Mouse (Mus musculus): Measurements from ENCODE around the gene Snapc3. TPM values are rescaled to one million over a fixed set of nuclear protein-coding genes. Genes with fewer than 3 reads are reported as not detected.

Snapc3 gene
- polyA plus RNA-seq, 1 experiment from 2014 or later, result 63.3 TPM

DNA sequence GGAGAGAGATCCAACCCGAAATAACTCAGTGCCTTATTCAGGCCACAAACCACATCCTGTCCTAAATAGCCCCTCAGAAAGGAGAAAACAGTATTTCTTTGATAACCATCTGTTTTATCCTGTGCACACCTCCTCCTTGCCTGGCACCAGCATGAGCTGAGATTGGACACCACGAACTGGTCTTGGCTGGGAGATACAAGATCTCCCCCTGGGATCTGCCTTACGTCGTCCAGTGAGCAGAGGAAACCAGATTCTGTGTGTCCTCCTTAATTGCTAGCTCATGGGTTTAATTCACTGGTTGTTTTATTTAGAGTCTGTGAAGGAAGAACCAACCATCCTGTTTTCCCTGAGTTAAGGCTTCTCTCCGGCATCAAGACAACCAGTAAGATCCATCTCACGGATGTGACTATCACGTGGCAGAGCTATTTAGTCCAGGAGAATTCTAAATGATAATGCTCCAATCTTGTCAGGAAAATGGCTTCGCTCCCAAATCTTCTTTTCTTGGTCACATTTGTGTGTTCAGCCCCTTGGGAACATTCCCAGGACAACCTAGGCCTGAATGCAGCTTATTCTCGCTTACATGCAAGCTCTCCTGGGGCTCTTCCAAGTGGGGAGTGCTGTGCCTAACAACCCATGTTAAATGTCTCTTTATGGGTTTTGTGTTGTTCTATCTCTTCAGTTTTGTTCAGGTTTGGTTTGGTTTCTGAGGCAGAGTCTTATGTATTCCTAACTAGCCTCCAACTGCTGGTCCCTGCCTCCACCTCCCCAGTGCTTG is 20.3 kb upstream of the Snapc3 start:
- Histone ChIP-seq H3K4me3 (no peak overlapping the region), H3K4me1 (peaks cover 11% of the 10 kb centered on the region; the same call in 1 of the 2 replicates), H3K36me3 (replicated peaks) (no peaks in the 10 kb centered on the region), H3K27ac (replicated peaks) (no peak overlapping the region), H3K27me3 (replicated peaks; ENCODE audit: low read depth, poor library complexity, severe bottlenecking) (no peaks in the 10 kb centered on the region), H3K9me3 (no peaks in the 10 kb centered on the region)
- DNase-seq (ENCODE audit: low spot score), result no peak
- WGBS, result 67% methylated on average over 9 of the region's 9 CpGs

DNA sequence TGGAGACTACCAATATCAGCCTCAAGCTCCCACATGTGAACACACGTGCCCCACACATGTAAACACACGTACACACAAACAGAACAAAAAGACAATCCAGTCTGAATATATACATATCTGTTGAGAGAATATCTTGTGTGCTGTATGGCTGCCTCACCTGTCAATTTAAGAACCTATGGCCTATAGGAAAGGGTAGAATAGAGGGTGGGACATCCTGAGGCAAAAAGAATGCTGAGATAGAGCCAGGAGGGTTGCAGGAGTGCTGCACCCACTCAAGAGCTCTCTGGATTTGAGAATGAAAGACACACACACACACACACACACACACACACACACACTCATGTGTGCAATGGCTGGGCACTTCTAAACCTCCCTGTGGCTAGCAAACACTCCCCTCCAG is 19.0 kb upstream of the Snapc3 start:
- DNase-seq (ENCODE audit: low spot score), result no peak
- H3K36me3 ChIP-seq (replicated peaks), result no peaks in the 10 kb centered on the region
- H3K27me3 ChIP-seq (replicated peaks; ENCODE audit: low read depth, poor library complexity, severe bottlenecking), result no peaks in the 10 kb centered on the region
- 88% methylated on average over 2 of the region's 2 CpGs for WGBS
- H3K4me3 ChIP-seq, result no peak overlapping the region
- no peak overlapping the region for H3K27ac ChIP-seq (replicated peaks)
- peaks cover 11% of the 10 kb centered on the region; the same call in 1 of the 2 replicates for H3K4me1 ChIP-seq
- peaks cover 7% of the 10 kb centered on the region for H3K9me3 ChIP-seq

DNA sequence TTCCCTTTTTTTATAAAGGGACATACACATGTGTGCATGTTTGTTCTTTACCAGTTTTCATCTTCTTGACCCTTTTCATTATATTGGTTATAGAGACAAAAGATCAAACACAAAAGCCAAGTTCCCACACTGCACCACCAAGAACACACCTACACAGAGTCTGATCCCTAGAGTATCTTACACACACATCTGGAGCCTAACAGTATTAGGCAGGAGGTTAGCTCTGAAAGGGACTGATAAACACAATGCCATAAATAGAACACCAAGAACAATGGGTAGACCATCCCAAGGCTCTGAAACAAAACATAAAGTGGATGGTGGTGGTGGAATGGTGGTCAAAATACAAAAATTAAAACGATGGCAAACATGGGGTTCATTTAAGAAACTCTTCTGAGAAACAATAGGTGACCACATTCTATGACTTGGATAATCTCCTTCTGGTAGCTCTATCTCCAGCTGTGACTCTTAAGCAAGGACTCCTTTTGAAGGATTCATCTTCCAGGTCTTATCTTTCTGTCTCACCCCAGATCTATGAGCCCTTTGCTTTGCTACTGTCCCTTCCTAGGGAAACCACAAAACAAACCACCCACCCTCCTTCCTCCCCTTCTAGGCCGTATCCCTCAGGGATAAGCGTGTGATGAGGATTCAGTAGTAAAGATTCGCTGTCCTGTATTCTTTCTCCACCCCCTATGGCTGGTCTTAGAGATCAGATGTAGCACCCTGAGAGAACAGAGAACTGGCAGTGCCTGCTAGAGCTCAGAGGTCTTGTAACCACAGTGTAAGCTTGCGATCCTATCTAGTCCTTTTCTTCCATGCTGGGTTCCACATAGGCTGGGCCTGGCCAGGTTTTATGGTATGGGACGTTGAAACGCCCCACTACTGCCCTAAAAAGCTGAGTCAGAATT is 16.6 kb upstream of the Snapc3 start:
- no peaks in the 10 kb centered on the region for H3K36me3 ChIP-seq (replicated peaks)
- H3K9me3 ChIP-seq, result peaks cover 10% of the 10 kb centered on the region
- no peak for DNase-seq (ENCODE audit: low spot score)
- H3K4me1 ChIP-seq, result peaks cover 11% of the 10 kb centered on the region; the same call in 1 of the 2 replicates
- 85% methylated on average over 7 of the region's 7 CpGs for WGBS
- no peak overlapping the region for H3K4me3 ChIP-seq
- H3K27me3 ChIP-seq (replicated peaks; ENCODE audit: low read depth, poor library complexity, severe bottlenecking), result no peaks in the 10 kb centered on the region
- H3K27ac ChIP-seq (replicated peaks), result no peak overlapping the region

DNA sequence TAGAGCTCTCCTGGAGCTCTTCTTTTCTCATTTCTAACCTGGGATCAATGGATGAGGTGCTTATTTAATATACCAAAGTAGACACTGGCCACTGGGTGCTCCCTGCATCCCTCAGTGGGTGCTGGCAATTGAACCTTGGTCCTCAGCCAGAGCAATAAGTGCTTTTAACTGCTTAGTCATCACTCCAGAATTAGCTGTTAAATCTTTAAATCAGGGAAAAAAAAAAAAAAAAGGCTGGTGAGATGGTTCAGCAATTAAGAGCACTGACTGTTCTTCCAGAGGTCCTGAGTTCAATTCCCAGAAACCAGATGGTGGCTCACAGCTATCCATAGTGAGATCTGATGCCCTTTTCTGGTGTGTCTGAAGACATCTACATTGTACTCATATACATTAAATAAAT is 15.8 kb upstream of the Snapc3 start:
- no peak for DNase-seq (ENCODE audit: low spot score)
- no peak overlapping the region for H3K4me3 ChIP-seq
- H3K27ac ChIP-seq (replicated peaks), result no peak overlapping the region
- H3K36me3 ChIP-seq (replicated peaks), result no peaks in the 10 kb centered on the region
- H3K27me3 ChIP-seq (replicated peaks; ENCODE audit: low read depth, poor library complexity, severe bottlenecking), result no peaks in the 10 kb centered on the region
- peaks cover 10% of the 10 kb centered on the region for H3K9me3 ChIP-seq
- H3K4me1 ChIP-seq, result peaks cover 11% of the 10 kb centered on the region; the same call in 1 of the 2 replicates

DNA sequence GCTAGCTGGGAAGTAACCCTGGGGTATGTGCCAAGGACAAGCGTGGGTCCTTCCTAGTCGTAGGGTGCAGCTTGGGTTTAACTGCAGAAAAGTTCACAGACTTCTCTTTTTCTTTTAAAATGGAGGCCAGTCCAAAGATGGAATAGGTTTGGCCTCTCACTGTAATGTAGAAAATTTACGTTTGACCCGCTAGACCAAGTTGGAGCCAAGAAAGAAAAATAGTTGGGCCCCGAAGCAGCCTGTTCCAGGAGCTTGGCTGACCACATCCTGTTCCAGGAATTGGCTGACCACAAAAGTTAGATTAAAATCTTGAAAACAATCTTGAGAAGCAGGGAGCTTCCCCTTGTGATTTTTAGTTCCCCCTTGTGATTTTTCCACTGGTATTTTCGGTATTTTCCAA is 9.8 kb upstream of the Snapc3 start:
- H3K36me3 ChIP-seq (replicated peaks), result peaks cover 5% of the 10 kb centered on the region; the same call in 1 of the 2 replicates
- no peaks in the 10 kb centered on the region for H3K27me3 ChIP-seq (replicated peaks; ENCODE audit: low read depth, poor library complexity, severe bottlenecking)
- no peak for DNase-seq (ENCODE audit: low spot score)
- H3K4me1 ChIP-seq, result no peaks in the 10 kb centered on the region
- peaks cover 23% of the 10 kb centered on the region for H3K9me3 ChIP-seq
- no peak overlapping the region for H3K4me3 ChIP-seq
- WGBS, result 96% methylated on average over 6 of the region's 6 CpGs
- H3K27ac ChIP-seq (replicated peaks), result no peak overlapping the region

DNA sequence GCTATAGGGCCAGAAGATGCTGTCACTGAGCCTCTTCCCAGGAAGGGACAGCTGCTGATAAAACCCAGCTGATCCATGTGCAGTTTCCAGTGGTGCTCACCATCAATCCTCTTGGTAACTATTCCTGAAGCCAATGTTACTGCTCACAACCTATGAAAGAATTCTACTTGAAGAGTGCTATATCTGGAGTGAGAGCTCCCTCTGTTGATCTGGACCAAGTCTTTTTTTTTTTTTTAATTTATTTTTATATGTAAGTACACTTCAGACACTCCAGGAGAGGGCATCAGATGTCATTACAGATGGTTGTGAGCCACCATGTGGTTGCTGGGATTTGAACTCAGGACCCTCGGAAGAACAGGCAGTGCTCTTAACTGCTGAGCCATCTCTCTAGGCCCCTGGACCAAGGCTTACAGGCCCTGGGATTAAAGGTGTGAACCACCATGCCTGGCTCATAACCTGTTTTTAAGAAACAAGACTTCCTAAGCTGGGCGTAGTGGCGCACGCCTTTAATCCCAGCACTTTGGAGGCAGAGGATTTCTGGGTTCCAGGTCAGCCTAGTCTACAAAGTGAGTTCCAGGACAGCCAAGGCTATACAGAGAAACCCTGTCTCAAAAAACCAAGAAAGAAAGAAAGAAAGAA is 7.5 kb upstream of the Snapc3 start:
- 95% methylated on average over 4 of the region's 4 CpGs for WGBS
- no peaks in the 10 kb centered on the region for H3K27me3 ChIP-seq (replicated peaks; ENCODE audit: low read depth, poor library complexity, severe bottlenecking)

DNA sequence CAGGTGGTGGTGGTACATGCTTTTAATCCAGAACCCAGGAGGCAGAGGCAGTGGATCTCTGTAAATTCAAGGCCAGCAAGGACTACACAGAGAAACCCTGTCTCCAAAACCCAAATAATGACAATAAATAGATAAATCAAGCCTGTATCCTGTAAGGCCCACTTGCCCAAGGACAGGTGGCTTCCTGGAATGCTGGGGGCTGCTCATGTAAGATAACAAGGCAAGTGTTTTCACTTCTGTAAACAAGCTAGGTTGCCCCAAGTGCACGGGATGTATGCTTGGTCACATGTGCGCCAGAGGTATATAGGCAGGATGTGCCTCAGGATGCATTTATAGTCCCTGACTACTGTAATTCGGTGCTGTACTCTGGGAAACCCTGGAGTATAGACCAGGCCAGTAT is 5.5 kb upstream of the Snapc3 start:
- WGBS, result 87% methylated on average over 3 of the region's 3 CpGs
- Histone ChIP-seq H3K9me3 (peaks cover 17% of the 10 kb centered on the region), H3K27me3 (replicated peaks; ENCODE audit: low read depth, poor library complexity, severe bottlenecking) (no peaks in the 10 kb centered on the region), H3K27ac (replicated peaks) (no peak overlapping the region), H3K4me3 (no peak overlapping the region), H3K36me3 (replicated peaks) (peaks cover 9% of the 10 kb centered on the region; the same call in 1 of the 2 replicates), H3K4me1 (peaks cover 4% of the 10 kb centered on the region; the same call in 1 of the 2 replicates)
- no peak for DNase-seq (ENCODE audit: low spot score)

More for the DNA sequence above, 7.5 kb upstream of the Snapc3 start:
- Histone ChIP-seq H3K27ac (replicated peaks) (no peak overlapping the region), H3K4me3 (no peak overlapping the region), H3K36me3 (replicated peaks) (peaks cover 5% of the 10 kb centered on the region; the same call in 1 of the 2 replicates), H3K4me1 (no peaks in the 10 kb centered on the region), H3K9me3 (peaks cover 13% of the 10 kb centered on the region)
- DNase-seq (ENCODE audit: low spot score), result no peak

DNA sequence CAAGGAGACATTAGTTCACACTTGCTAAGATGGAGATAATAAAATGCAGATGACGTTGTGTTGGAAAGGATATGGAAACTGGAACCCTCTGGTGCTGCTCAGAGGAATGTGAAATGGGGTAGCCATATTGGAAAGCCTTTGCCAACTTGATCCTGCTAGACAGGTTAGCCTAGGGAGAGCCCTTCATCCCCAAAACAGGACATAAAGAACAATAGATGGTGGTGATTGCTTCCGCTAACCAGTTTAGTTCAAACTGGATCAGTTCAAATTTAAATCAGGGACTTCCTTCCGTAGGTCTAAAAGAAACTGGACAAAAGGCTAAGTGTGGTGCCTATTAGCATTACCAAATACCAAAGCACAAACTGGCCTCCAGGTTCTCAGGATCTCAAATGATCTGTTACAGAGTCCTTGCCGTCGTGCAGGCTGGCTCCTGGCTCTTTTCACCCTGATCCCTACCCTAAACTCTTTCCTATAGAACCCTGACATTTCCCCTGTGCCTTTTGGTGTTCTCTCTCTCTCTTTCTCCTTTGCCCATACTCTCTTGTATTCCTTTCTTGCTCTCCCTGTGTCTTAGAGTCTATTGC is 3.2 kb upstream of the Snapc3 start:
- Histone ChIP-seq H3K9me3 (peaks cover 4% of the 10 kb centered on the region; the same call in 1 of the 2 replicates), H3K4me3 (no peak overlapping the region), H3K27ac (replicated peaks) (no peak overlapping the region), H3K36me3 (replicated peaks) (peaks cover 9% of the 10 kb centered on the region), H3K27me3 (replicated peaks; ENCODE audit: low read depth, poor library complexity, severe bottlenecking) (no peaks in the 10 kb centered on the region), H3K4me1 (peaks cover 13% of the 10 kb centered on the region)
- no peak for DNase-seq (ENCODE audit: low spot score)
- WGBS, result 83% methylated on average over 5 of the region's 5 CpGs

DNA sequence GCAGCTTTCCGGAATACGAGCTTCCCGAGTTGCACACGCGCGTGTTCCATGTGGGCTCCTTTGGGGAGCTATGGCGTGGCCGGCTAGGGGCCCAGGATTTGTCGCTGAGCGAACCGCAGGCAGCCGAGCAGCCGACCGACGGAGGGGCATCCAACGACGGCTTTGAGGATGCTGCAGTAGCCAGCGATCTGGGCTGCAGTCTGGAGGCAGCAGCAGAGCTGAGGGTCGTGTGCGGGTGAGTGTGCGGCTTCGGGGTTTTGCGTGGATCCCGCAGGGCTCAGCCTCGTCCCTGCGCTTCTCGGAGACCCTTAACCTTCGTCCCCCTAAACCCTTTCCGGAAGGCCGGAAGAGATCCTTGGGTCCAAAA is 279 bp downstream of the Snapc3 start:
- H3K27ac ChIP-seq (replicated peaks), result peak overlapping the region; percentile 95
- H3K36me3 ChIP-seq (replicated peaks), result peaks cover 32% of the 10 kb centered on the region
- WGBS, result under 1% methylated on average over 30 of the region's 30 CpGs

DNA sequence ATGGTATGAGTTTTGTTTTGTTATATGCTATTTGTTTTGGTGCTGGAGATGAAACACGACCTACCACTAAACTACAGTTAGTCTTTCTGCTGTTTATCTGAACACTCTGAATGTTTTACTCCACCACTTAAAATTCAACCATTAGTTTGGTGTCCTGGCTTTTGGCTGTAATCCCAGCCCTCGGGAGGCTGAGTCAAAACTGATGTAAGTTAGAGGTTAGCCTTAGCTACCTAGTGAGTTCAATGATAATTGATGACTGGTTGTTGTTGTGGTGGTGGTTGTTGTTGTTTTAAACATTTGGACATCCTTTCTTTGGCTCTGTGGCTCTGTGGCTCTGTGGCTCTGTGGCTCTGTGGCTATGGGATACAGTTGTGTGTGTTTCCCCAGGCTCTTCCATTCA is 1.3 kb downstream of the Snapc3 start:
- no peak for DNase-seq (ENCODE audit: low spot score)
- Histone ChIP-seq H3K4me1 (peaks cover 13% of the 10 kb centered on the region), H3K36me3 (replicated peaks) (peaks cover 42% of the 10 kb centered on the region), H3K9me3 (peaks cover 4% of the 10 kb centered on the region; the same call in 1 of the 2 replicates), H3K27ac (replicated peaks) (no peak overlapping the region), H3K4me3 (peak overlapping the region; percentile 91), H3K27me3 (replicated peaks; ENCODE audit: low read depth, poor library complexity, severe bottlenecking) (no peaks in the 10 kb centered on the region)
- 80% methylated on average over 2 of the region's 2 CpGs for WGBS

More for the DNA sequence above, 279 bp downstream of the Snapc3 start:
- H3K4me3 ChIP-seq, result peak overlapping the region; percentile 91
- H3K27me3 ChIP-seq (replicated peaks; ENCODE audit: low read depth, poor library complexity, severe bottlenecking), result no peaks in the 10 kb centered on the region
- no peak for DNase-seq (ENCODE audit: low spot score)
- H3K4me1 ChIP-seq, result peaks cover 13% of the 10 kb centered on the region
- peaks cover 4% of the 10 kb centered on the region; the same call in 1 of the 2 replicates for H3K9me3 ChIP-seq

DNA sequence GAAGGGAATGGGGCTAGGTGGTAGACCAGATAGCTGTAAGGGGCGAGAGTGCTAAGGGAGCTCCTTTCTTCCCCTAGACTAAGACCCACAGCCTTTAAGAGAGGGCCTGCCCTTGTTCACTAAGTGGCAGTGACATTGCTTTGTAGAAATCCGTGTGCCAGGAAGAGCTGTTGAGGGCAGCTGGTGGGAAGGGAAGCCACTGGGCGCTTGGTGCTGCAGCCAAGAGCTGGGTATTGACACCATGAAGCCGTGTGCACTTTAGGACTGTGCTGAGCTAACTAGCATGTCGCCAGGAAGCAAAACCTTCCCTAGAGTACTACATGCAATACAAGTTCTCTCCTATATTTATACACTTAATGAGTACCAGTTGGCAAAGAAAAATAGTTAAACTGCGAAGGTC is 6.1 kb downstream of the Snapc3 start:
- H3K4me1 ChIP-seq, result peaks cover 6% of the 10 kb centered on the region
- H3K27ac ChIP-seq (replicated peaks), result no peak overlapping the region
- peaks cover 87% of the 10 kb centered on the region for H3K36me3 ChIP-seq (replicated peaks)
- H3K27me3 ChIP-seq (replicated peaks; ENCODE audit: low read depth, poor library complexity, severe bottlenecking), result no peaks in the 10 kb centered on the region
- DNase-seq (ENCODE audit: low spot score), result no peak
- WGBS, result 92% methylated on average over 6 of the region's 6 CpGs
- no peaks in the 10 kb centered on the region for H3K9me3 ChIP-seq
- H3K4me3 ChIP-seq, result no peak overlapping the region

DNA sequence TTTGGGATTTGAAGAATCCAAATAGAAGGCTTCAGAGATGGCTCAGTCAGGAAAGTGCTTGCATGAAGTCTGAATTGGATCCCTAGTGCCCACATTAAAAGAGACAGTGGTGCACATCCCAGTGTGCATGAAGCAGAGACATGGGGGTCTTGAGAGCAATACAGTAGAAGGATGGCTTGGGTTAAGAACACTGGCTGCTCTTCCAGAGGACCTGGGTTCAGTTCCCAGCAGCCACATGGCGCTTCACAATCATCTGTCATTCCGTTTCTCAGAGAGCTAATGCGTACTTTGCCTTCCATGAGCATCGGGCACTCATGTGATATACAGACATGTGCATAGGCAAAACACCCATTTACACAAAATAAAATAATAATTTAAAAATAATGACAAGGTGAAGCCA is 7.6 kb downstream of the Snapc3 start:
- Histone ChIP-seq H3K27me3 (replicated peaks; ENCODE audit: low read depth, poor library complexity, severe bottlenecking) (no peaks in the 10 kb centered on the region), H3K36me3 (replicated peaks) (peaks cover 90% of the 10 kb centered on the region), H3K4me3 (no peak overlapping the region), H3K9me3 (no peaks in the 10 kb centered on the region), H3K27ac (replicated peaks) (no peak overlapping the region), H3K4me1 (no peaks in the 10 kb centered on the region)
- WGBS, result 96% methylated on average over 4 of the region's 4 CpGs
- no peak for DNase-seq (ENCODE audit: low spot score)

Measured in embryonic facial prominence, embryonic 10.5 days (tissue).